Mouse (Mus musculus): ENCODE results near the gene Stk33.

GRCm38 (mm10) chr7:109275151-109275550, 163.7 kb downstream of the Stk33 start:
- TF ChIP-seq POLR2A (IDR thresholded peaks at IDR 0.05; ENCODE audit: extremely low read depth, insufficient read depth, low read length) (no peak), CTCF (IDR thresholded peaks at IDR 0.05; ENCODE audit: extremely low read depth, insufficient read depth, low read length) (no peak)
